14 mouse cellular contexts compared by ENCODE assay signal in the genomic region with DNA sequence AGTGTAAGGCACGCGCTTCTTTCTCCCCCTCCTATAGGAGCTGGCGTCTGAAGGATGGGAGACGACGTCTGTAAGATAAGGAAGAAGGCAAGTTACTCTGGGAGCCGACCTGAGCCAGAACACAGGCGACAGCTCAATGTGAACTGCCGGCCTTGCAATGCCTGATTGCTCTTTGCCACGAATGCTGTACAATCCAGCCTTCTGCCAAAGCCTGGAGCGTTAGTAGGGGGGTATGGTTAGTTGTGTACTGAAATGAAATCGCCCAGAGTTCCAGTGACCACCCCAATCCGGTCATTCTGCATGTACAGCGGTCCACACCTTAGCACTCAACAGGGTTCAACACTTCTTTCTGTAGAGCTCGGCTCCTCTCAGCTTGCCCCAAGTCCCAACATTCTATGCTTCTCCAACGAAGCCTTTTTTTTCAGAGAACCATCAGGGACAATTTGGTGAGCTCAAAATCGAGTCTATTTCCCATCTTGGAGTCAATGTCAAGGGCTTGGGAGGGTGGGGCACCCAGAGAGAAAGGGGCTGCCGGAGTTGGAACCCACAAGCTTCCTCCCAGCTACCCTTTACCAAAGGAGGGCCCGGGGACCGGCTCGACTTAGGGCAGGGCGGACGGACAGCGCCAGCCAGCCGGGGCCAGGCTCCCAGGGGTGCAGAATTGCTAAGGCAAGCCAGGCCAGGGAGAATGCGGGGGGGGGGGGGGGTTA. TPM values are rescaled to one million over a fixed set of nuclear protein-coding genes. Genes with fewer than 3 reads are reported as not detected.
DNase-seq lines count a peak whose midpoint lies in the region; ATAC-seq and TF ChIP-seq lines count a peak whose summit lies in the region.
"Had no signal": no experiment of that assay in that cellular context is flagged by ENCODE, and none has a peak within 500 bp of the region (broad histone marks: within the 10 kb centered on the region; RNA-seq: fewer than 3 reads in every experiment).

No protein-coding gene starts in this region.

- no peak for ATAC-seq in heart, embryonic 15.5 days (replicated peaks; ENCODE audit: insufficient number of reproducible peaks, insufficient read depth, low FRiP score, low read depth)
- no peak for ATAC-seq in midbrain, embryonic 11.5 days (ENCODE audit: low FRiP score)
- no peak for ATAC-seq in midbrain, embryonic 13.5 days
- ATAC-seq in intestine, postnatal 0 days = no peak
- ATAC-seq in stomach, embryonic 14.5 days (ENCODE audit: insufficient number of reproducible peaks, insufficient read depth, low FRiP score, low read depth) = no peak
- ATAC-seq: activated CD4-positive, CD25-positive, alpha-beta regulatory T cell, adult 4 months; forebrain, embryonic 15.5 days had no signal

- H3K36me3 ChIP-seq in heart, embryonic 15.5 days = no peaks in the 10 kb centered on the region
- no peaks in the 10 kb centered on the region for H3K36me3 ChIP-seq in midbrain, embryonic 11.5 days (ENCODE audit: control insufficient read depth, insufficient read depth, low read length)
- H3K36me3 ChIP-seq in midbrain, embryonic 13.5 days = no peaks in the 10 kb centered on the region
- no peaks in the 10 kb centered on the region for H3K36me3 ChIP-seq in intestine, postnatal 0 days (ENCODE audit: control insufficient read depth, insufficient read depth)
- no peaks in the 10 kb centered on the region for H3K36me3 ChIP-seq in stomach, embryonic 14.5 days (ENCODE audit: control insufficient read depth, insufficient read depth, low read length)
- H3K36me3 ChIP-seq: forebrain, embryonic 15.5 days had no signal

- no peak for DNase-seq in heart, postnatal 25 days (ENCODE audit: low spot score)
- DNase-seq in midbrain, embryonic 11.5 days (ENCODE audit: low spot score, missing footprints) = peak; percentile 96
- no peak for DNase-seq in frontal cortex, postnatal 10 days (ENCODE audit: low spot score in 2 of 2)
- DNase-seq in spleen, adult 18-20 months = no peak
- DNase-seq: liver; right cerebral cortex, postnatal 4 days had no signal

- no peak overlapping the region; the same call in 1 of the 2 replicates for H3K4me2 ChIP-seq in heart, embryonic 15.5 days
- H3K4me2 ChIP-seq in midbrain, embryonic 11.5 days = no peak overlapping the region
- no peak overlapping the region for H3K4me2 ChIP-seq in midbrain, embryonic 13.5 days (replicated peaks)
- no peak overlapping the region for H3K4me2 ChIP-seq in intestine, postnatal 0 days (replicated peaks; ENCODE audit: low read depth)
- no peak overlapping the region for H3K4me2 ChIP-seq in stomach, embryonic 14.5 days (replicated peaks; ENCODE audit: low read depth, low read length)

- H3K27me3 ChIP-seq in heart, embryonic 15.5 days = peaks cover 91% of the 10 kb centered on the region
- peaks cover 96% of the 10 kb centered on the region for H3K27me3 ChIP-seq in midbrain, embryonic 11.5 days (ENCODE audit: control insufficient read depth, insufficient read depth, low read length)
- peaks cover 97% of the 10 kb centered on the region for H3K27me3 ChIP-seq in midbrain, embryonic 13.5 days
- peaks cover 85% of the 10 kb centered on the region for H3K27me3 ChIP-seq in intestine, postnatal 0 days (replicated peaks; ENCODE audit: control insufficient read depth, insufficient read depth, low read length)
- peaks cover 52% of the 10 kb centered on the region for H3K27me3 ChIP-seq in stomach, embryonic 14.5 days (ENCODE audit: control insufficient read depth, insufficient read depth, low read length)

- no peak overlapping the region for H3K9ac ChIP-seq in heart, embryonic 15.5 days
- H3K9ac ChIP-seq in midbrain, embryonic 11.5 days (ENCODE audit: low read length) = no peak overlapping the region
- no peak overlapping the region for H3K9ac ChIP-seq in midbrain, embryonic 13.5 days (replicated peaks)
- peak overlapping the region; percentile 31; the same call in 1 of the 2 replicates for H3K9ac ChIP-seq in intestine, postnatal 0 days (ENCODE audit: low read depth, low read length)
- no peak overlapping the region for H3K9ac ChIP-seq in stomach, embryonic 14.5 days (replicated peaks; ENCODE audit: low read depth, low read length)
- H3K9ac ChIP-seq: forebrain, embryonic 15.5 days had no signal

- H3K27ac ChIP-seq in heart, embryonic 15.5 days = no peak overlapping the region
- no peak overlapping the region for H3K27ac ChIP-seq in midbrain, embryonic 11.5 days (ENCODE audit: low read depth, low read length)
- no peak overlapping the region for H3K27ac ChIP-seq in midbrain, embryonic 13.5 days
- no peak overlapping the region for H3K27ac ChIP-seq in intestine, postnatal 0 days (ENCODE audit: low read depth, low read length)
- H3K27ac ChIP-seq in stomach, embryonic 14.5 days (ENCODE audit: low read length) = no peak overlapping the region
- H3K27ac ChIP-seq: forebrain, embryonic 15.5 days; macrophage had no signal

- 3% methylated on average over 25 of the region's 25 CpGs for WGBS in heart, embryonic 15.5 days
- under 1% methylated on average over 24 of the region's 25 CpGs for WGBS in midbrain, embryonic 11.5 days
- WGBS in midbrain, embryonic 13.5 days = 2% methylated on average over 25 of the region's 25 CpGs
- WGBS in intestine, postnatal 0 days = 2% methylated on average over 24 of the region's 25 CpGs
- 2% methylated on average over 24 of the region's 25 CpGs for WGBS in stomach, embryonic 14.5 days

- intact Hi-C loops in heart, postnatal 25 days (cut with DNase I) = loop anchor here (5.0 kb wide), 3 partner anchors 318 to 883 kb away; no protein-coding TSS in a partner anchor

- H3K4me1 ChIP-seq in heart, embryonic 15.5 days (replicated peaks) = peaks cover 20% of the 10 kb centered on the region
- no peaks in the 10 kb centered on the region; the same call in 1 of the 2 replicates for H3K4me1 ChIP-seq in midbrain, embryonic 11.5 days (ENCODE audit: control insufficient read depth, insufficient read depth, low read length)
- H3K4me1 ChIP-seq in midbrain, embryonic 13.5 days (replicated peaks) = peaks cover 6% of the 10 kb centered on the region; the same call in 1 of the 2 replicates
- no peaks in the 10 kb centered on the region for H3K4me1 ChIP-seq in intestine, postnatal 0 days (replicated peaks; ENCODE audit: control insufficient read depth, insufficient read depth, low read length)
- 0 out of 2 replicates have a peak, but pooled peaks cover 5% of the 10 kb centered on the region for H3K4me1 ChIP-seq in stomach, embryonic 14.5 days (ENCODE audit: control insufficient read depth, insufficient read depth, low read length)

- no peaks in the 10 kb centered on the region for H3K9me3 ChIP-seq in heart, embryonic 15.5 days (replicated peaks)
- no peaks in the 10 kb centered on the region for H3K9me3 ChIP-seq in midbrain, embryonic 11.5 days (ENCODE audit: control insufficient read depth, low read length)
- H3K9me3 ChIP-seq in midbrain, embryonic 13.5 days = no peaks in the 10 kb centered on the region
- H3K9me3 ChIP-seq in intestine, postnatal 0 days (ENCODE audit: control insufficient read depth) = no peaks in the 10 kb centered on the region
- no peaks in the 10 kb centered on the region for H3K9me3 ChIP-seq in stomach, embryonic 14.5 days (ENCODE audit: control insufficient read depth, low read depth, low read length)
- H3K9me3 ChIP-seq: forebrain, embryonic 15.5 days had no signal

- H3K4me3 ChIP-seq in heart, embryonic 15.5 days = peak overlapping the region; percentile 49; the same call in 1 of the 2 replicates
- H3K4me3 ChIP-seq in midbrain, embryonic 11.5 days (ENCODE audit: low read depth, low read length) = no peak overlapping the region
- no peak overlapping the region for H3K4me3 ChIP-seq in midbrain, embryonic 13.5 days (replicated peaks)
- peak overlapping the region; percentile 45 for H3K4me3 ChIP-seq in intestine, postnatal 0 days (ENCODE audit: low read depth, low read length)
- H3K4me3 ChIP-seq in stomach, embryonic 14.5 days (ENCODE audit: low read depth, low read length) = peak overlapping the region; percentile 20; the same call in 1 of the 2 replicates
- H3K4me3 ChIP-seq: forebrain, embryonic 15.5 days had no signal

- no peak for TF ChIP-seq CTCF in intestine, postnatal 0 days (IDR thresholded peaks at IDR 0.05; ENCODE audit: low read depth)

RNA-seq across cellular contexts. Expression of gene Hoxa13, which starts 1.4 kb away (rescaled TPM):
- polyA plus RNA-seq in heart, embryonic 15.5 days (2015; fragmentation: Nextera tagmentation; extraction: Ambion mirVana) = 0.09 TPM in 1 of 2 replicates, not detected in the other
- total RNA-seq in heart, postnatal 25 days (2021) = not detected
- polyA plus RNA-seq in midbrain, embryonic 11.5 days (2014; fragmentation: Nextera tagmentation; extraction: Ambion mirVana) = not detected in 2 replicates
- not detected in 2 replicates for polyA plus RNA-seq in midbrain, embryonic 13.5 days (2015; fragmentation: Nextera tagmentation; extraction: Ambion mirVana)
- polyA plus RNA-seq in intestine, postnatal 0 days (2015; fragmentation: Nextera tagmentation; extraction: Ambion mirVana) = not detected in 2 replicates
- polyA plus RNA-seq in stomach, embryonic 14.5 days (2014; fragmentation: Nextera tagmentation; extraction: Ambion mirVana) = not detected in 2 replicates
- total RNA-seq: heart, postnatal 10 days had no signal
- polyA plus RNA-seq: activated CD4-positive, CD25-positive, alpha-beta regulatory T cell, adult 4 months; forebrain, embryonic 15.5 days; macrophage had no signal

RNA-seq across cellular contexts. Expression of gene Hoxa11, which starts 13.6 kb away (rescaled TPM):
- polyA plus RNA-seq in heart, embryonic 15.5 days (2015; fragmentation: Nextera tagmentation; extraction: Ambion mirVana) = 0.06 TPM in 1 of 2 replicates, not detected in the other
- total RNA-seq in heart, postnatal 25 days (2021) = not detected
- not detected in 2 replicates for polyA plus RNA-seq in midbrain, embryonic 11.5 days (2014; fragmentation: Nextera tagmentation; extraction: Ambion mirVana)
- polyA plus RNA-seq in midbrain, embryonic 13.5 days (2015; fragmentation: Nextera tagmentation; extraction: Ambion mirVana) = not detected in 2 replicates
- polyA plus RNA-seq in intestine, postnatal 0 days (2015; fragmentation: Nextera tagmentation; extraction: Ambion mirVana) = 1.1 TPM in 1 of 2 replicates, not detected in the other
- not detected in 2 replicates for polyA plus RNA-seq in stomach, embryonic 14.5 days (2014; fragmentation: Nextera tagmentation; extraction: Ambion mirVana)
- total RNA-seq: heart, postnatal 10 days had no signal
- polyA plus RNA-seq: activated CD4-positive, CD25-positive, alpha-beta regulatory T cell, adult 4 months; forebrain, embryonic 15.5 days; macrophage had no signal

RNA-seq across cellular contexts. Expression of gene Hoxa10, which starts 18.6 kb away (rescaled TPM):
- 0.19 and 0.55 TPM in 2 replicates for polyA plus RNA-seq in heart, embryonic 15.5 days (2015; fragmentation: Nextera tagmentation; extraction: Ambion mirVana)
- total RNA-seq in heart, postnatal 25 days (2021) = not detected
- polyA plus RNA-seq in midbrain, embryonic 11.5 days (2014; fragmentation: Nextera tagmentation; extraction: Ambion mirVana) = not detected in 2 replicates
- 0.30 TPM in 1 of 2 replicates, not detected in the other for polyA plus RNA-seq in midbrain, embryonic 13.5 days (2015; fragmentation: Nextera tagmentation; extraction: Ambion mirVana)
- polyA plus RNA-seq in intestine, postnatal 0 days (2015; fragmentation: Nextera tagmentation; extraction: Ambion mirVana) = 0.17 and 7.8 TPM in 2 replicates
- not detected in 2 replicates for polyA plus RNA-seq in stomach, embryonic 14.5 days (2014; fragmentation: Nextera tagmentation; extraction: Ambion mirVana)
- total RNA-seq: heart, postnatal 10 days had no signal
- polyA plus RNA-seq: activated CD4-positive, CD25-positive, alpha-beta regulatory T cell, adult 4 months; forebrain, embryonic 15.5 days; macrophage had no signal

RNA-seq across cellular contexts. Expression of gene Hoxa9, which starts 28.3 kb away (rescaled TPM):
- 0.13 and 0.24 TPM in 2 replicates for polyA plus RNA-seq in heart, embryonic 15.5 days (2015; fragmentation: Nextera tagmentation; extraction: Ambion mirVana)
- total RNA-seq in heart, postnatal 25 days (2021) = not detected
- polyA plus RNA-seq in midbrain, embryonic 11.5 days (2014; fragmentation: Nextera tagmentation; extraction: Ambion mirVana) = not detected in 2 replicates
- not detected in 2 replicates for polyA plus RNA-seq in midbrain, embryonic 13.5 days (2015; fragmentation: Nextera tagmentation; extraction: Ambion mirVana)
- 1.1 and 3.0 TPM in 2 replicates for polyA plus RNA-seq in intestine, postnatal 0 days (2015; fragmentation: Nextera tagmentation; extraction: Ambion mirVana)
- polyA plus RNA-seq in stomach, embryonic 14.5 days (2014; fragmentation: Nextera tagmentation; extraction: Ambion mirVana) = 1.5 and 1.9 TPM in 2 replicates
- total RNA-seq: heart, postnatal 10 days had no signal
- polyA plus RNA-seq: forebrain, embryonic 15.5 days had no signal

RNA-seq across cellular contexts. Expression of gene Hoxa7, which starts 37.6 kb away (rescaled TPM):
- 0.54 and 1.4 TPM in 2 replicates for polyA plus RNA-seq in heart, embryonic 15.5 days (2015; fragmentation: Nextera tagmentation; extraction: Ambion mirVana)
- under 1 TPM; 0.31 to 0.44 TPM for total RNA-seq in heart, postnatal 25 days (2021)
- 0.14 TPM in 1 of 2 replicates, not detected in the other for polyA plus RNA-seq in midbrain, embryonic 11.5 days (2014; fragmentation: Nextera tagmentation; extraction: Ambion mirVana)
- polyA plus RNA-seq in midbrain, embryonic 13.5 days (2015; fragmentation: Nextera tagmentation; extraction: Ambion mirVana) = not detected in 2 replicates
- polyA plus RNA-seq in intestine, postnatal 0 days (2015; fragmentation: Nextera tagmentation; extraction: Ambion mirVana) = 5.6 and 6.2 TPM in 2 replicates
- 13.7 and 13.9 TPM in 2 replicates for polyA plus RNA-seq in stomach, embryonic 14.5 days (2014; fragmentation: Nextera tagmentation; extraction: Ambion mirVana)
- polyA plus RNA-seq: activated CD4-positive, CD25-positive, alpha-beta regulatory T cell, adult 4 months; forebrain, embryonic 15.5 days had no signal

Comparison
In these comparisons a context has a peak if more than half of its experiments do, and no peak if none do; other contexts are left out.
1. H3K4me3 ChIP-seq: peak in heart, embryonic 15.5 days (single experiment), intestine, postnatal 0 days (single experiment) and stomach, embryonic 14.5 days (single experiment); none in midbrain, embryonic 11.5 days (single experiment) and midbrain, embryonic 13.5 days (single experiment).